Comparison of ENCODE assay signal across 25 mouse cellular contexts in genomic region chr9:32489794-32490358, GRCm38 (mm10). TPM values are rescaled to one million over a fixed set of nuclear protein-coding genes. Genes with fewer than 3 reads are reported as not detected.
DNase-seq lines count a peak whose midpoint lies in the region; ATAC-seq and TF ChIP-seq lines count a peak whose summit lies in the region.
"Had no signal": no experiment of that assay in that cellular context is flagged by ENCODE, and none has a peak within 500 bp of the region (broad histone marks: within the 10 kb centered on the region; RNA-seq: fewer than 3 reads in every experiment).

No protein-coding gene starts in this region.

- no peaks in the 10 kb centered on the region for H3K9me3 ChIP-seq in CH12.LX (replicated peaks; ENCODE audit: low read length)
- H3K9me3 ChIP-seq in limb, embryonic 11.5 days (ENCODE audit: control insufficient read depth, low read length): no peaks in the 10 kb centered on the region
- H3K9me3 ChIP-seq: hindbrain, embryonic 10.5 days; liver, embryonic 12.5 days; midbrain, embryonic 10.5 days; midbrain, embryonic 15.5 days; neural tube, embryonic 12.5 days had no signal

- in situ Hi-C loops in CH12.LX (cut with MboI; ENCODE audit: low pct_ligation_motif_present, low pct_unique_long_range_greater_than_20kb, low sequenced_read_pairs): loop anchor here (5.0 kb wide), 1 partner anchor 47 kb away; no protein-coding TSS in a partner anchor

- peak overlapping the region; percentile 22; the same call in 1 of the 2 replicates for H3K27ac ChIP-seq in CH12.LX (ENCODE audit: insufficient read depth, low read depth)
- peak overlapping the region; percentile 32 for H3K27ac ChIP-seq in limb, embryonic 11.5 days (replicated peaks; ENCODE audit: low read depth, low read length)
- H3K27ac ChIP-seq: hindbrain, embryonic 10.5 days; layer of hippocampus, adult 2 months; liver, embryonic 12.5 days; midbrain, embryonic 10.5 days; midbrain, embryonic 15.5 days; neural tube, embryonic 12.5 days had no signal

- intact Hi-C loops in gastrocnemius, postnatal 14 days (cut with DNase I; ENCODE audit: low total_unique reads): no loop called here

- ATAC-seq in limb, embryonic 11.5 days (ENCODE audit: insufficient number of reproducible peaks, low FRiP score, low TSS enrichment, low read depth): peak; percentile 21; the same call in 1 of the 2 replicates
- ATAC-seq in activated CD4-positive, CD25-positive, alpha-beta regulatory T cell, adult 4 months: no peak
- ATAC-seq: forebrain, embryonic 16.5 days; hindbrain, embryonic 16.5 days; liver, embryonic 12.5 days; liver, postnatal 0 days; midbrain, embryonic 15.5 days had no signal

- DNase-seq in 3T3-L1 (ENCODE audit: low read depth, low spot score): peak; percentile 5
- no peak for DNase-seq in CH12.LX (ENCODE audit: extremely low read depth)
- DNase-seq in limb, embryonic 11.5 days (ENCODE audit: low spot score): peak; percentile 63
- peak; percentile 77 for DNase-seq in mesoderm, embryonic 11.5 days (ENCODE audit: low read depth, low spot score)
- no peak for DNase-seq in gastrocnemius, postnatal 14 days
- DNase-seq: adrenal gland, postnatal 25 days; cerebellum, adult 11-12 months; gastrocnemius, postnatal 10 days; heart, postnatal 14 days; kidney, adult 2 months; kidney, postnatal 36 days; liver, postnatal 0 days; lung, postnatal 4 days had no signal

- no peak overlapping the region for H3K4me2 ChIP-seq in CH12.LX (ENCODE audit: insufficient read depth, low read depth, poor library complexity, severe bottlenecking)
- no peak overlapping the region for H3K4me2 ChIP-seq in limb, embryonic 11.5 days (ENCODE audit: low read depth, severe bottlenecking)
- H3K4me2 ChIP-seq: liver, embryonic 12.5 days; midbrain, embryonic 15.5 days; neural tube, embryonic 12.5 days had no signal

- no peak for TF ChIP-seq RAD21 in CH12.LX (IDR thresholded peaks at IDR 0.05; ENCODE audit: low read depth, low read length)

- TF ChIP-seq CTCF in CH12.LX (conservative IDR thresholded peaks at IDR 0.05 in 1 of 2, IDR thresholded peaks at IDR 0.05 in 1 of 2; ENCODE audit: low read depth in 2 of 2, low read length in 2 of 2): no peak

- H3K4me3 ChIP-seq in CH12.LX (replicated peaks in 1 of 3; ENCODE audit: low read depth in 2 of 3, low read length in 2 of 3, poor library complexity in 1 of 3): no peak overlapping the region
- no peak overlapping the region for H3K4me3 ChIP-seq in limb, embryonic 11.5 days (ENCODE audit: low read depth, low read length)
- H3K4me3 ChIP-seq: erythroblast, embryonic 14.5 days; hindbrain, embryonic 10.5 days; layer of hippocampus, adult 2 months; liver, embryonic 12.5 days; midbrain, embryonic 10.5 days; midbrain, embryonic 15.5 days; neural tube, embryonic 12.5 days had no signal

- H3K27me3 ChIP-seq in CH12.LX (replicated peaks): no peaks in the 10 kb centered on the region
- no peaks in the 10 kb centered on the region for H3K27me3 ChIP-seq in limb, embryonic 11.5 days (ENCODE audit: control insufficient read depth, insufficient read depth, low read length)
- H3K27me3 ChIP-seq: liver, embryonic 12.5 days; midbrain, embryonic 15.5 days; neural tube, embryonic 12.5 days had no signal

- WGBS in limb, embryonic 11.5 days: 52% methylated on average over 4 of the region's 4 CpGs

- peaks cover 0 to 38% of the 10 kb centered on the region in 2 experiments for H3K36me3 ChIP-seq in CH12.LX (replicated peaks in 1 of 2; ENCODE audit: control insufficient read depth in 1 of 2, insufficient read depth in 1 of 2, low read length in 1 of 2)
- H3K36me3 ChIP-seq in limb, embryonic 11.5 days (ENCODE audit: control insufficient read depth, insufficient read depth, low read length): peaks cover 2% of the 10 kb centered on the region; the same call in 1 of the 2 replicates
- H3K36me3 ChIP-seq: G1E; hindbrain, embryonic 10.5 days; liver, embryonic 12.5 days; midbrain, embryonic 10.5 days; midbrain, embryonic 15.5 days; neural tube, embryonic 12.5 days had no signal

- H3K79me2 ChIP-seq in CH12.LX (replicated peaks; ENCODE audit: control insufficient read depth, extremely low read depth, insufficient read depth, poor library complexity, severe bottlenecking): peaks cover 40% of the 10 kb centered on the region

- peaks cover 47 to 93% of the 10 kb centered on the region in 2 experiments for H3K4me1 ChIP-seq in CH12.LX (ENCODE audit: control insufficient read depth in 1 of 2, insufficient read depth in 2 of 2)
- H3K4me1 ChIP-seq in limb, embryonic 11.5 days (ENCODE audit: control insufficient read depth, insufficient read depth, low read length): peaks cover 32% of the 10 kb centered on the region
- H3K4me1 ChIP-seq: midbrain, embryonic 15.5 days had no signal

- no peak overlapping the region for H3K9ac ChIP-seq in CH12.LX (ENCODE audit: insufficient read depth, low read depth)
- H3K9ac ChIP-seq in limb, embryonic 11.5 days (ENCODE audit: low read length): no peak overlapping the region
- H3K9ac ChIP-seq: liver, embryonic 12.5 days; liver, postnatal 0 days; midbrain, embryonic 15.5 days; neural tube, embryonic 12.5 days had no signal

- no peak for TF ChIP-seq EP300 in CH12.LX (IDR thresholded peaks at IDR 0.05; ENCODE audit: low read length)

- TF ChIP-seq POLR2A in CH12.LX (IDR thresholded peaks at IDR 0.05; ENCODE audit: low read depth, low read length): no peak

- dilution Hi-C loops in CH12.LX (cut with MboI; ENCODE audit: extremely low pct_ligation_motif_present, extremely low pct_unique_long_range_greater_than_20kb, low sequenced_read_pairs): no loop called here

TF ChIP-seq in CH12.LX, 34 proteins besides CTCF, POLR2A, EP300 and RAD21:
- TF ChIP-seq ZMIZ1 (IDR thresholded peaks at IDR 0.05; ENCODE audit: low read depth, low read length) (no peak), ETS1 (conservative IDR thresholded peaks at IDR 0.05; ENCODE audit: low read depth, low read length) (no peak), IRF4 (IDR thresholded peaks at IDR 0.05; ENCODE audit: low read depth, low read length) (no peak), UBTF (IDR thresholded peaks at IDR 0.05; ENCODE audit: low read depth, low read length) (no peak), RCOR1 (conservative IDR thresholded peaks at IDR 0.05; ENCODE audit: low read depth, low read length) (no peak), MAX (IDR thresholded peaks at IDR 0.05; ENCODE audit: low read length) (no peak), E2F4 (IDR thresholded peaks at IDR 0.05; ENCODE audit: insufficient replicate concordance, low read depth, low read length) (no peak)

RNA-seq across cellular contexts. Expression of gene Fli1, which starts 52.8 kb away (rescaled TPM):
- total RNA-seq in CH12.LX (2012; rRNA removed) (20.8 and 23.3 TPM in 2 replicates), CH12.LX (2014; rRNA removed) (29.3 TPM in 2 replicates)
- 20.3 and 20.6 TPM in 2 replicates for polyA plus RNA-seq in CH12.LX (2012; ENCODE audit: insufficient read length, low read depth)
- 62.2 and 68.3 TPM in 2 replicates for polyA plus RNA-seq in limb, embryonic 11.5 days (2014; fragmentation: Nextera tagmentation; extraction: Ambion mirVana)
- 10 to 100 TPM; 16.2 to 16.6 TPM for total RNA-seq in gastrocnemius, postnatal 14 days (2021)
- 100 to 1,000 TPM; 114 to 122 TPM for polyA plus RNA-seq in activated CD4-positive, CD25-positive, alpha-beta regulatory T cell, adult 4 months (2017; shearing (Covaris generic))
- polyA plus RNA-seq: C2C12 had no signal

Comparison
In these comparisons a context has a peak if more than half of its experiments do, and no peak if none do; other contexts are left out.
1. DNase-seq: peak in 3T3-L1 (single experiment), limb, embryonic 11.5 days (single experiment) and mesoderm, embryonic 11.5 days (single experiment); none in CH12.LX (single experiment) and gastrocnemius, postnatal 14 days (single experiment).